Mouse (Mus musculus) left cerebral cortex, adult 2 months (tissue): ENCODE data around the gene Hcfc2. TPM values are rescaled to one million over a fixed set of nuclear protein-coding genes. Genes with fewer than 3 reads are reported as not detected.
A peak's percentile ranks its signal among the peaks of the same experiment; 100 is the strongest.

Experiments
- DNase-seq, 2 experiments: peaks; one replicate each; pipeline ENCODE4 v3.0.0; 2021 to 2022; ENCODE audit warnings: low spot score in 2 of 2, mixed read lengths in 1 of 2; ENCODE audit errors: extremely low spot score in 1 of 2
- H3K27ac ChIP-seq: fragments of 200-600 bp; 2 replicates; pipeline ENCODE4 v1.8.1; 2022
- H3K4me3 ChIP-seq: fragments of 200-600 bp; 2 replicates; pipeline ENCODE4 v1.8.1; 2022
- CTCF ChIP-seq: fragments of 200-600 bp; IDR thresholded peaks from 2 replicates; pipeline ENCODE4 v1.8.1; 2022; ENCODE audit warnings: antibody characterized with exemption, mild to moderate bottlenecking, moderate library complexity
- intact Hi-C: fragments of 180-260 bp; cut with DNase I; formaldehyde crosslinking; loops from one replicate; pipeline ENCODE4 v1.15.1; 2025
- total RNA-seq, 2 experiments: library from RNA; stranded (reverse); gene quantifications; 2 replicates each; pipeline ENCODE4 v1.2.3; 2021

The Hcfc2 gene
- total RNA-seq, 2 experiments from 2014 or later: 45.1 to 47.4 TPM

GRCm38 (mm10) chr10:82759706-82760105 is 63.7 kb downstream of the Hcfc2 start:
- intact Hi-C loops: loop anchor here (5.0 kb wide), 1 partner anchor 57 kb away; no protein-coding TSS in a partner anchor
- Histone ChIP-seq H3K27ac (no peak overlapping the region), H3K4me3 (no peak overlapping the region)
- TF ChIP-seq CTCF: no peak
- DNase-seq: no peak

GRCm38 (mm10) chr10:82761037-82761811 is 65.3 kb downstream of the Hcfc2 start:
- Histone ChIP-seq H3K4me3 (peak overlapping the region; percentile 77), H3K27ac (no peak overlapping the region)
- DNase-seq: no peak
- TF ChIP-seq CTCF: no peak
- intact Hi-C loops: loop anchor here (5.0 kb wide), 1 partner anchor 59 kb away; no protein-coding TSS in a partner anchor

- peak; percentile 31 to 41 for DNase-seq
- no peak for TF ChIP-seq CTCF
- Histone ChIP-seq H3K27ac (peak overlapping the region; percentile 88), H3K4me3 (peak overlapping the region; percentile 77)
- intact Hi-C loops: loop anchor here (1.0 to 5.0 kb wide), 2 partner anchors 61 to 97 kb away; no protein-coding TSS in a partner anchor
These were observed 67.1 kb downstream of the Hcfc2 start for GRCm38 (mm10) chr10:82762756-82763681.

DNA sequence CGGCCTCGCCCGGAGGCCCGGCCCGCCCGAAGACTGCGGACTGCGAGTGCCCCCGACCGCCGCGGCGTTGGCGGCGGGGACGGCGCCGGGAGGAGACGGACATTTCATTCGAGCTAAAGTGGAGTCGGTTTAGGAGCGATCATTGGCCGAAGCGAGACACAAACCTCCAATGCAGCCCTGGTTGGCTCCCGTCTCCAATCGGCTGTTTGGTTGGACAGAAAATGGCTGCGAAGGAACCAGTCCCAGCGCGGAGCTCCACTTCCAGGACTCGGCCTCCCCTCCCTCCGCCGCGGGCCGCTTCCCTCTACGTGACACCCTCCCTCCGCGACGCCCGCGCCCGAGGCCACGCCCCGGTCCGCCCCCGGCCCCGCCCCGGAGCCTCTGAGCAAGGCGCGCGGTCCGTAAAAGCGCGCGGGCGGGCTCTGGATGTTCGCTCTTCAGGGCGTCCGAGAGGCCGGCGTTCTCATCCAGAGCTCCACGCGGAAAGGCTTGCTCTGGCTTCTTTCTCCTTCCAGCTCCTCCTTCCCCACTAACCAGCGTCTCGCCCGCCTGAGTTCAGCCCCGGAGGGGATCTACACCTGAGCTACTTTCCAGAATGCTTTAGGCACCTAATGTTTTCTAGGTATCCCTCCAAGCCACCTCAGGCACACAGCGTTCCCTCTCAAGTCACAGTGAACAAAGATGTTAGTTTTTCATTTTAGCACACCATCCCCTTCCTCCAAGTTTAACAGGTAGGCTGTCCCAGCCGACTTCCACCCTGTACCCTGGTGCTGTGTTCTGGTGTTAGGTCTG is 68.1 kb downstream of the Hcfc2 start, which contains the start of gene Nfyb:
Nfyb (minus strand) TSS at position 305 of the 792 bp plus-strand sequence.
- Histone ChIP-seq H3K4me3 (peak within 1 kb of the TSS; percentile 77), H3K27ac (peak within 1 kb of the TSS; percentile 88)
- peak; percentile 97 for DNase-seq
- TF ChIP-seq CTCF: no peak
- intact Hi-C loops: loop anchor here (1.0 to 5.0 kb wide), 3 partner anchors 62 to 98 kb away; no protein-coding TSS in a partner anchor

GRCm38 (mm10) chr10:82768901-82769300 is 72.9 kb downstream of the Hcfc2 start:
- Histone ChIP-seq H3K4me3 (no peak overlapping the region), H3K27ac (no peak overlapping the region)
- no peak for TF ChIP-seq CTCF
- intact Hi-C loops: no loop called here
- no peak for DNase-seq

- intact Hi-C loops: no loop called here
- TF ChIP-seq CTCF: no peak
- no peak overlapping the region for H3K27ac ChIP-seq
- H3K4me3 ChIP-seq: no peak overlapping the region
- no peak for DNase-seq
These were observed 74.8 kb downstream of the Hcfc2 start for GRCm38 (mm10) chr10:82770713-82771112.

DNA sequence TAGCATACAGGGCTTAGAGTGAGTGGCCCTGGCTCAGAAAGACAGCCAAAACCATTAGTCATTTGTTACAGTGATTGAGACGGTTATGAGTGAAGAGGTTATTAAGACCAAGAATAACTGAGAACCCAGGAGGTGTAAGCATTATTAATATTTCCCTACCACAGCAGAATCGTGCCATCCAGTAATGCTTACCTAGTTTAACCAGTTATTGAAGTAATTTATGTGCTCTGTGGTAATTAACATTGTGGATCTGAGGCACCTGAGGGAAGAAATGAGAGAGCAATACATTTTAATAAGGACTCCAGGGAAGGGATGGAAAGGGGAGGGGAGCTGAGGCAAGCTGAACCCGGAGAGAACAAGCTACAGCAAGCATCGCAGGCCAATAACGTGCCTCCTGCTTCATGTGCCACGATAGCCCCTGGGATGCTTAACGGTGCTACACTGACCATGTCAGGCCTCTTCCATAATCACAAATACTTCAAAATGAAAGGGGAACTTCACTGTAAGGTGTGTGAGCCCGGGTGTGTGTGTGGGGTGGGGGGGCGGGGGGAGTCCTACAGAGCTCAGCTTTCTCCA is 75.7 kb downstream of the Hcfc2 start:
- H3K4me3 ChIP-seq: no peak overlapping the region
- no peak for TF ChIP-seq CTCF
- intact Hi-C loops: no loop called here
- DNase-seq: no peak
- H3K27ac ChIP-seq: no peak overlapping the region

- TF ChIP-seq CTCF: no peak
- intact Hi-C loops: no loop called here
- Histone ChIP-seq H3K27ac (no peak overlapping the region), H3K4me3 (no peak overlapping the region)
- DNase-seq: no peak
These were observed 78.9 kb downstream of the Hcfc2 start for GRCm38 (mm10) chr10:82774841-82775240.

DNA sequence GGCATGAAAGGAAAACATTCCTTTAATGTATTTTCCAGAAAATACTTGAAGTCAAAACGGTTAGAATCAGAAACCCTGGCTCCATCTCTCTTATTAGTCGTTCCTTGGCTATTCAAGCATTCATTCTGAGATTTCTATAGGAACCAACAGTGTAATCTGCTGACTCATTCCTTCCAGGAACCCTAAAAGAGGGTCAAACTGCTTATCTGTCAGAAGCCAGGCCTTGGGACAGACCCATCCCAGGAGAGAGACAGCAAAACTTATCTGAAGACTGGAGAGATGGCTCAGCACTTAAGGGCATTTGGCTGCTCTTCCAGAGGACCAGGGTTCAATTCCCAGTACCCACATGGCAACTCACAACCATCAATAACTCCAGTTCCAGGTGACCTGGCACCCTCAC is 81.1 kb downstream of the Hcfc2 start:
- no peak overlapping the region for H3K4me3 ChIP-seq
- no peak for TF ChIP-seq CTCF
- DNase-seq: no peak
- intact Hi-C loops: no loop called here
- no peak overlapping the region for H3K27ac ChIP-seq

- no peak for TF ChIP-seq CTCF
- no peak for DNase-seq
- intact Hi-C loops: no loop called here
- Histone ChIP-seq H3K27ac (no peak overlapping the region), H3K4me3 (no peak overlapping the region)
These were observed 81.9 kb downstream of the Hcfc2 start for GRCm38 (mm10) chr10:82777886-82778285.
